Mouse (Mus musculus) stomach, embryonic 15.5 days (tissue): ENCODE data around the gene Zfp169. TPM values are rescaled to one million over a fixed set of nuclear protein-coding genes. Genes with fewer than 3 reads are reported as not detected.

Experiments
- ATAC-seq: fragments of 200-750 bp; cut with Nextera tagmentation; 2 replicates; pipeline ENCODE4 v1.8.0; 2017; ENCODE audit warnings: low read depth, moderate number of reproducible peaks, moderate TSS enrichment; ENCODE audit not compliant: insufficient read depth, low FRiP score
- H3K27ac ChIP-seq: fragments of 300-500 bp; sonication (generic); 2 replicates; pipeline ENCODE4 v1.5.1; 2015; ENCODE audit warnings: mild to moderate bottlenecking, inconsistent platforms
- H3K27me3 ChIP-seq: fragments of 300-500 bp; sonication (generic); replicated peaks from 2 replicates; pipeline ENCODE4 v1.6.1; 2015; ENCODE audit warnings: inconsistent platforms
- H3K36me3 ChIP-seq: fragments of 300-500 bp; sonication (generic); 2 replicates; pipeline ENCODE4 v1.6.1; 2015; ENCODE audit warnings: inconsistent platforms
- H3K4me1 ChIP-seq: fragments of 300-500 bp; sonication (generic); 2 replicates; pipeline ENCODE4 v1.6.1; 2015; ENCODE audit warnings: inconsistent platforms
- H3K4me2 ChIP-seq: fragments of 300-500 bp; sonication (generic); 2 replicates; pipeline ENCODE4 v1.6.1; 2015; ENCODE audit warnings: mild to moderate bottlenecking, inconsistent platforms
- H3K4me3 ChIP-seq: fragments of 300-500 bp; sonication (generic); replicated peaks from 2 replicates; pipeline ENCODE4 v1.5.1; 2015; ENCODE audit warnings: inconsistent platforms
- H3K9ac ChIP-seq: fragments of 300-500 bp; sonication (generic); 2 replicates; pipeline ENCODE4 v1.6.1; 2015; ENCODE audit warnings: inconsistent platforms
- H3K9me3 ChIP-seq: fragments of 300-500 bp; sonication (generic); 2 replicates; pipeline ENCODE4 v1.6.1; 2016; ENCODE audit warnings: inconsistent platforms
- WGBS: fragments of 180-500 bp; shearing (Covaris S2); methylation state at CpG from one replicate; pipeline ENCODE4 v1.1.7; 2015; 5-methylcytosine and 5-hydroxymethylcytosine counted together
- polyA plus RNA-seq: library from polyadenylated mRNA; unstranded; fragments of >200 nt; fragmentation: Nextera tagmentation; extraction: Ambion mirVana; gene quantifications from 2 replicates; pipeline ENCODE4 v1.2.1, GENCODE M21; 2015

Zfp169 gene
- polyA plus RNA-seq, result 3.2 and 4.0 TPM in 2 replicates

GRCm38 (mm10) chr13:48513003-48513929 lies at the start of gene Zfp169, which contains the start of gene A830005F24Rik:
Zfp169 (minus strand) TSS chr13:48513451.
A830005F24Rik (plus strand) TSS chr13:48513570.
- Histone ChIP-seq H3K9me3 (no peaks in the 10 kb centered on the region), H3K4me3 (peak within 1 kb of the TSS; percentile 77), H3K27ac (0 out of 2 replicates have a peak within 1 kb of the TSS, but pooled peaks have one; percentile 6), H3K9ac (peak within 1 kb of the TSS; percentile 74), H3K27me3 (no peaks in the 10 kb centered on the region), H3K36me3 (no peaks in the 10 kb centered on the region), H3K4me2 (peak within 1 kb of the TSS; percentile 83), H3K4me1 (no peaks in the 10 kb centered on the region)
- 2% methylated on average over 34 of the region's 34 CpGs for WGBS
- ATAC-seq, result peak; percentile 97

- Histone ChIP-seq H3K36me3 (no peaks in the 10 kb centered on the region), H3K4me1 (peaks cover 7% of the 10 kb centered on the region; the same call in 1 of the 2 replicates), H3K9ac (no peak overlapping the region), H3K27me3 (no peaks in the 10 kb centered on the region), H3K27ac (no peak overlapping the region), H3K4me3 (no peak overlapping the region), H3K4me2 (no peak overlapping the region), H3K9me3 (no peaks in the 10 kb centered on the region)
- no peak for ATAC-seq
- WGBS, result 85% methylated on average over 5 of the region's 5 CpGs
These were observed 49.1 kb upstream of the Zfp169 start for GRCm38 (mm10) chr13:48562336-48562735.

- no peak overlapping the region for H3K27ac ChIP-seq
- H3K9ac ChIP-seq, result no peak overlapping the region
- H3K4me1 ChIP-seq, result peaks cover 7% of the 10 kb centered on the region; the same call in 1 of the 2 replicates
- no peaks in the 10 kb centered on the region for H3K9me3 ChIP-seq
- H3K4me3 ChIP-seq, result no peak overlapping the region
- H3K36me3 ChIP-seq, result no peaks in the 10 kb centered on the region
- WGBS, result 81% methylated on average over 2 of the region's 2 CpGs
- ATAC-seq, result no peak
- no peak overlapping the region for H3K4me2 ChIP-seq
- no peaks in the 10 kb centered on the region for H3K27me3 ChIP-seq
These were observed 48.2 kb upstream of the Zfp169 start for GRCm38 (mm10) chr13:48561481-48561880.

DNA sequence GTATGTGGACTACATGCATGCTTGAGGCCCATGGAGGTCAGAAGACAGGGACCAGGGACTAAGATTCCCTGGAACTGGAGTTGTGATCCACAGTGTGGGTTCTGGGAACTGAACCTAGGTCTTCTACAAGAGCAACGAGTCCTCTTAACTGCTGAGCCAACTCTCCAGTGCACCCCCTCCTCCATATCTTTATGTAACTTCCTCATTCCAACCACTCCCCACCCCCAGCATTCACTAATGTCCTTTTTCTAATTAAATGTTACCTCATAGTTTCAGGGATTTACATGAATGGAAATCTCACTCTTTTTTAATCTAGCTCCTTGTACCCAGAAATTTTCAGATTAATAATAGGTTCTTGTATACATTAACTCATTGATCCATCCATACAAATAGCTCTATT lies 42.7 kb upstream of the Zfp169 start:
- Histone ChIP-seq H3K4me2 (no peak overlapping the region), H3K4me3 (no peak overlapping the region), H3K9me3 (no peaks in the 10 kb centered on the region), H3K27me3 (no peaks in the 10 kb centered on the region), H3K4me1 (peaks cover 12% of the 10 kb centered on the region; the same call in 1 of the 2 replicates), H3K9ac (no peak overlapping the region), H3K27ac (no peak overlapping the region), H3K36me3 (no peaks in the 10 kb centered on the region)
- ATAC-seq, result no peak
- WGBS, result 62% methylated on average over 1 of the region's 1 CpGs

DNA sequence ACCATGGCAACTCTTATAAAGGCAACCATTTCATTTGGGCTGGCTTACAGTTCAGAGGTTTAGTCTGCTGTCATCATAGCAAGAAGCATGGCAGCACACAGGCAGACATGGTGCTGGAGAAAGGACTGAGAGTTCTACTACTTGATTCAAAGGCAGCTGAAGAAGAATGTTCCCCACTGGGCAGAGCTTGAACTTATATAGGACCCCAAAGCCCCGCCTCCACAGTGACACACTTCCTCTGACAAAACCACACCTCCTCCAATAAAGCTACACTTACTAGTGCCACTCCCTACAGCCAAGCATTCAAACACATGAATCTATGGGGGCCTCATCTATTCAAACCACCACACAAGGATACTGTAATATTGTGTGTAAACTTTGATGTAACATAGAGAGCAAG lies 41.3 kb upstream of the Zfp169 start:
- Histone ChIP-seq H3K9ac (no peak overlapping the region), H3K27me3 (no peaks in the 10 kb centered on the region), H3K27ac (no peak overlapping the region), H3K4me1 (peaks cover 12% of the 10 kb centered on the region; the same call in 1 of the 2 replicates), H3K4me3 (no peak overlapping the region), H3K36me3 (no peaks in the 10 kb centered on the region), H3K4me2 (no peak overlapping the region), H3K9me3 (no peaks in the 10 kb centered on the region)
- ATAC-seq, result no peak
- 89% methylated on average over 1 of the region's 1 CpGs for WGBS

GRCm38 (mm10) chr13:48553511-48553910 lies 40.3 kb upstream of the Zfp169 start:
- H3K27ac ChIP-seq, result peak overlapping the region; percentile 97
- H3K36me3 ChIP-seq, result no peaks in the 10 kb centered on the region
- H3K4me3 ChIP-seq, result no peak overlapping the region
- H3K9ac ChIP-seq, result no peak overlapping the region
- no peak for ATAC-seq
- H3K27me3 ChIP-seq, result no peaks in the 10 kb centered on the region
- peaks cover 12% of the 10 kb centered on the region; the same call in 1 of the 2 replicates for H3K4me1 ChIP-seq
- no peaks in the 10 kb centered on the region for H3K9me3 ChIP-seq
- WGBS, result 40% methylated on average over 5 of the region's 5 CpGs
- no peak overlapping the region for H3K4me2 ChIP-seq

- 35% methylated on average over 21 of the region's 21 CpGs for WGBS
- no peaks in the 10 kb centered on the region for H3K9me3 ChIP-seq
- peak; percentile 89 for ATAC-seq
- H3K36me3 ChIP-seq, result no peaks in the 10 kb centered on the region
- peaks cover 12% of the 10 kb centered on the region; the same call in 1 of the 2 replicates for H3K4me1 ChIP-seq
- H3K4me2 ChIP-seq, result peak overlapping the region; percentile 51
- H3K9ac ChIP-seq, result no peak overlapping the region
- H3K4me3 ChIP-seq, result peak overlapping the region; percentile 27
- H3K27ac ChIP-seq, result peak overlapping the region; percentile 97
- H3K27me3 ChIP-seq, result no peaks in the 10 kb centered on the region
These were observed 39.2 kb upstream of the Zfp169 start for GRCm38 (mm10) chr13:48552181-48553090.

DNA sequence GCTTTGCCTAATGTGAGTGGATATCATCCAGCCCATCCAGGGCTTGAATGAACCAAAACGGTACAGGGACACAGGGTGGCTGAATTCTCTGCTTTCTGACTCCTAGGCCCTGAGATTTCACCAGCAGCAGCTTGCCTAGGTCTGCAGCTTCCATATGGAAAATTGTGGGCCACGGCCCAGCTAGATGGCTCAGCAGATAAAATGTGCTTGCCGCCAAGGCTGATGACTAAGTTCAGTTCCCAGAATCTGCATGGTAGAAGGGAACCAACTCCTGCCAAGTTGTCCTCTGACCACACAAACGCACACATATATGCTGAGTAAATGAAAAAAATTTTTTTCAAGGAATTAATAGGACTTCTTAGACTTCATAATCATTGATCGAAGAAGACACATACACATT lies 35.0 kb upstream of the Zfp169 start:
- WGBS, result 86% methylated on average over 5 of the region's 5 CpGs
- H3K36me3 ChIP-seq, result no peaks in the 10 kb centered on the region
- peaks cover 20% of the 10 kb centered on the region; the same call in 1 of the 2 replicates for H3K4me1 ChIP-seq
- no peak overlapping the region for H3K27ac ChIP-seq
- no peaks in the 10 kb centered on the region for H3K27me3 ChIP-seq
- no peak overlapping the region for H3K9ac ChIP-seq
- H3K9me3 ChIP-seq, result no peaks in the 10 kb centered on the region
- no peak for ATAC-seq
- no peak overlapping the region for H3K4me3 ChIP-seq
- no peak overlapping the region for H3K4me2 ChIP-seq

DNA sequence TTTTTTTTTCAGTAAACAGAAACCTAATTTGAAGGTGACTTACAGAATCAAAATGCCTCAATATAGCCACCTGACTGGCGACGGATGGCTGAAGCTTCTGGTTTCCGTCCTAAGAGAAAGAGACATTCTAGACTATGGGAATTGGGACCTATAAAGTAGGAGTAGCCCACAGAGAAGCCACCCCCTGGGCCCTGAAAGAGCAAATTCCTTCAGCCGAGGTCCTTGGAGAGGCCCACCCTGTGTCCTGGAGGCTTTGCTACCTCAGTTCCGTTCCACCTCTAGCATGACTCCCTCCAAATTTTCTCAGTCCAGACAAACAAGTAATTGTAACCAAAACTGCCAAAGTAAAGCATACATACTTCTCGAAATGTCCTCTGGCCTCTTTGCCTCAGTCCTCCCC lies 34.4 kb upstream of the Zfp169 start:
- Histone ChIP-seq H3K9me3 (no peaks in the 10 kb centered on the region), H3K27ac (peak overlapping the region; percentile 73; the same call in 1 of the 2 replicates), H3K36me3 (no peaks in the 10 kb centered on the region), H3K4me1 (0 out of 2 replicates have a peak, but pooled peaks cover 14% of the 10 kb centered on the region), H3K27me3 (no peaks in the 10 kb centered on the region), H3K4me2 (no peak overlapping the region), H3K4me3 (no peak overlapping the region), H3K9ac (no peak overlapping the region)
- ATAC-seq, result no peak
- WGBS, result 94% methylated on average over 6 of the region's 6 CpGs

DNA sequence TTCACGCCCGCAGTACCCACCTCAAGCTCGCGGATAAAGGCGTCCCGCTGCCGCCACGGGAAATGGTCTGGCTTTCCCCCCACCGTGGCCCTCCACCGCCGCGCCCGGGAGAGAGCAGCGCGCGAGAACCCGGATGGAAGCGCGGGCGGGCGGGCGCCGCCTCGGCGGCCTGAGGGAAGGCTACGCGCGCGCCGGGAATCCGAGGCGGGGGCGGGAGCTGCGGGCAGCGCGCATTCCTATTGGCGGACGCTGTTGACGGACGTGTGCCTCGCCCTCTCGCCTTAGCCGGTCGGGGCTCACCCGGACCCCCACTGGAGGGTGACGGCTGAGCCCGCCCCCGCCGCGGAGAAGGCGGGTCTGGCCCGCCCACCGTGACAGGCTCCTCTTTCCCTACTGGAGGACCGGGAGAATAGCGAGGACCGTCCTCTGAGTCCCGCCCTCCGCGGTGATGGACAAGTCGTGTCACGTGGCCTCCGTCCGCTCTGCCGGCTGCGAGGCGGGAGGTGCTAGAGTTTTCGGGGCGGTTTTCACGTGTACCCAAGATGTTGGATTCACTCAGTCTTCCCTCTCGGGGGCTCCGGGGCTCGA lies 33.2 kb upstream of the Zfp169 start:
- under 1% methylated on average over 71 of the region's 72 CpGs for WGBS
- ATAC-seq, result peak; percentile 98
- no peaks in the 10 kb centered on the region for H3K9me3 ChIP-seq
- H3K4me1 ChIP-seq, result 0 out of 2 replicates have a peak, but pooled peaks cover 13% of the 10 kb centered on the region
- H3K4me2 ChIP-seq, result peak overlapping the region; percentile 62
- H3K4me3 ChIP-seq, result peak overlapping the region; percentile 87
- no peaks in the 10 kb centered on the region for H3K27me3 ChIP-seq
- H3K36me3 ChIP-seq, result no peaks in the 10 kb centered on the region
- H3K27ac ChIP-seq, result peak overlapping the region; percentile 100
- H3K9ac ChIP-seq, result peak overlapping the region; percentile 93
